Comparison of ENCODE assay signal across 8 mouse cellular contexts in the genomic region with DNA sequence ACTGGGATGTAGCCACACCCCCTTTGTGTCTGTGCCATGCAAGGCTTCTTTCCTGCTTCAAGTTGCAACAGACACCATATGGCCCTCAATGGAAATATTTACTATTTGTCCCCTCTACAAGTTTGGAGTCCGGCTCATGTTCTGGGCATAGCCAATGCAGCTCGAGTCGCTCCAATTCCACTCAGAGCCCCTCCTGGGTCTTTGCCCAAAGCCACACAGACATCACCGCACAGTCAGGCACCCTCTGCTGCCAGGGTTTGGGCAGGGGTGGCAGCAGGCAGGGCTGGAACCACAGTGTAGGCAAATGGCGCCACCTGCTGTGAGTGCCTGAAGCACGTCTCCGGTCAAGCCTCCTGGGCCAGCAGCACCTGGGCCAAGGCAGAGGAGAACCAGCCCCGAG. TPM values are rescaled to one million over a fixed set of nuclear protein-coding genes. Genes with fewer than 3 reads are reported as not detected.
DNase-seq lines count a peak whose midpoint lies in the region; ATAC-seq and TF ChIP-seq lines count a peak whose summit lies in the region.

No protein-coding gene starts in this region.

- peaks cover 10% of the 10 kb centered on the region for H3K27me3 ChIP-seq in CH12.LX (replicated peaks)
- H3K27me3 ChIP-seq in embryonic facial prominence, embryonic 15.5 days: no peaks in the 10 kb centered on the region
- no peaks in the 10 kb centered on the region for H3K27me3 ChIP-seq in lung, postnatal 0 days (replicated peaks; ENCODE audit: insufficient read depth, low read length)

- H3K36me3 ChIP-seq in CH12.LX (replicated peaks in 1 of 2; ENCODE audit: control insufficient read depth in 1 of 2, insufficient read depth in 1 of 2, low read length in 1 of 2): peaks cover 32 to 49% of the 10 kb centered on the region in 2 experiments
- H3K36me3 ChIP-seq in embryonic facial prominence, embryonic 15.5 days: peaks cover 21% of the 10 kb centered on the region
- H3K36me3 ChIP-seq in lung, postnatal 0 days (ENCODE audit: insufficient read depth, low read length): peaks cover 3% of the 10 kb centered on the region; the same call in 1 of the 2 replicates

- WGBS in bone marrow, adult 2 months: 18% methylated on average over 8 of the region's 8 CpGs
- WGBS in embryonic facial prominence, embryonic 15.5 days: 20% methylated on average over 8 of the region's 8 CpGs
- 17% methylated on average over 8 of the region's 8 CpGs for WGBS in lung, postnatal 0 days

- no peaks in the 10 kb centered on the region for H3K79me2 ChIP-seq in CH12.LX (replicated peaks; ENCODE audit: control insufficient read depth, extremely low read depth, insufficient read depth, poor library complexity, severe bottlenecking)

- peaks cover 5 to 11% of the 10 kb centered on the region in 2 experiments for H3K4me1 ChIP-seq in CH12.LX (ENCODE audit: control insufficient read depth in 1 of 2, insufficient read depth in 2 of 2)
- no peaks in the 10 kb centered on the region; the same call in 1 of the 2 replicates for H3K4me1 ChIP-seq in bone marrow, adult 2 months (ENCODE audit: control insufficient read depth, insufficient read depth, low read length)
- peaks cover 21% of the 10 kb centered on the region for H3K4me1 ChIP-seq in embryonic facial prominence, embryonic 15.5 days
- no peaks in the 10 kb centered on the region for H3K4me1 ChIP-seq in lung, postnatal 0 days (ENCODE audit: insufficient read depth, low read depth, low read length)

- peak in 1 of 2 experiments; percentile 98; a peak in 2 of 4 replicates for TF ChIP-seq CTCF in CH12.LX (conservative IDR thresholded peaks at IDR 0.05 in 1 of 2, IDR thresholded peaks at IDR 0.05 in 1 of 2; ENCODE audit: low read depth in 2 of 2, low read length in 2 of 2)
- TF ChIP-seq CTCF in bone marrow, adult 2 months (IDR thresholded peaks at IDR 0.05; ENCODE audit: control insufficient read depth, insufficient read depth, low read length): peak; percentile 90
- peak; percentile 89 for TF ChIP-seq CTCF in lung, postnatal 0 days (IDR thresholded peaks at IDR 0.05)

- dilution Hi-C loops in CH12.LX (cut with MboI; ENCODE audit: extremely low pct_ligation_motif_present, extremely low pct_unique_long_range_greater_than_20kb, low sequenced_read_pairs): no loop called here

- in situ Hi-C loops in CH12.LX (cut with MboI; ENCODE audit: low pct_ligation_motif_present, low pct_unique_long_range_greater_than_20kb, low sequenced_read_pairs): no loop called here

- no peak overlapping the region for H3K27ac ChIP-seq in CH12.LX (ENCODE audit: insufficient read depth, low read depth)
- H3K27ac ChIP-seq in bone marrow, adult 2 months (ENCODE audit: control insufficient read depth, insufficient read depth, low read depth, low read length, poor library complexity): no peak overlapping the region
- peak overlapping the region; percentile 58; the same call in 1 of the 2 replicates for H3K27ac ChIP-seq in embryonic facial prominence, embryonic 15.5 days (replicated peaks)
- H3K27ac ChIP-seq in lung, postnatal 0 days (ENCODE audit: low read length): no peak overlapping the region

- no peaks in the 10 kb centered on the region for H3K9me3 ChIP-seq in CH12.LX (replicated peaks; ENCODE audit: low read length)
- H3K9me3 ChIP-seq in embryonic facial prominence, embryonic 15.5 days (replicated peaks): no peaks in the 10 kb centered on the region
- H3K9me3 ChIP-seq in lung, postnatal 0 days (ENCODE audit: low read length): no peaks in the 10 kb centered on the region

- no peak overlapping the region for H3K9ac ChIP-seq in CH12.LX (ENCODE audit: insufficient read depth, low read depth)
- H3K9ac ChIP-seq in embryonic facial prominence, embryonic 15.5 days: no peak overlapping the region
- H3K9ac ChIP-seq in lung, postnatal 0 days (replicated peaks; ENCODE audit: low read depth): no peak overlapping the region

- TF ChIP-seq EP300 in CH12.LX (IDR thresholded peaks at IDR 0.05; ENCODE audit: low read length): no peak
- TF ChIP-seq EP300 in lung, postnatal 0 days (IDR thresholded peaks at IDR 0.05): no peak

- H3K4me3 ChIP-seq in CH12.LX (replicated peaks in 1 of 3; ENCODE audit: low read depth in 2 of 3, low read length in 2 of 3, poor library complexity in 1 of 3): no peak overlapping the region
- no peak overlapping the region for H3K4me3 ChIP-seq in bone marrow, adult 2 months (replicated peaks; ENCODE audit: control insufficient read depth, low read depth, low read length)
- H3K4me3 ChIP-seq in embryonic facial prominence, embryonic 15.5 days (replicated peaks): no peak overlapping the region
- no peak overlapping the region for H3K4me3 ChIP-seq in lung, postnatal 0 days (ENCODE audit: low read depth, low read length)

- ATAC-seq in embryonic facial prominence, embryonic 15.5 days (ENCODE audit: insufficient number of reproducible peaks, low FRiP score, low TSS enrichment, low read depth): peak; percentile 55; the same call in 1 of the 2 replicates
- ATAC-seq in lung, postnatal 0 days: peak; percentile 49; the same call in 1 of the 2 replicates

- TF ChIP-seq POLR2A in CH12.LX (IDR thresholded peaks at IDR 0.05; ENCODE audit: low read depth, low read length): no peak
- TF ChIP-seq POLR2A in bone marrow, adult 2 months (IDR thresholded peaks at IDR 0.05; ENCODE audit: borderline replicate concordance, control insufficient read depth, low read depth, low read length): no peak

- peak; percentile 86 for TF ChIP-seq RAD21 in CH12.LX (IDR thresholded peaks at IDR 0.05; ENCODE audit: low read depth, low read length)

- peak; percentile 43 for DNase-seq in CH12.LX (ENCODE audit: extremely low read depth)
- peak; percentile 81 for DNase-seq in heart, postnatal 4 days
- peak; percentile 61 for DNase-seq in layer of hippocampus, adult 9-11 months
- DNase-seq in lung, postnatal 0 days (ENCODE audit: low spot score): peak; percentile 62
- DNase-seq in ovary, postnatal 36 days (ENCODE audit: low spot score): peak; percentile 69
- peak; percentile 83 for DNase-seq in thymus, postnatal 4 days

- H3K4me2 ChIP-seq in CH12.LX (ENCODE audit: insufficient read depth, low read depth, poor library complexity, severe bottlenecking): no peak overlapping the region
- no peak overlapping the region for H3K4me2 ChIP-seq in embryonic facial prominence, embryonic 15.5 days (replicated peaks)
- H3K4me2 ChIP-seq in lung, postnatal 0 days (replicated peaks; ENCODE audit: low read depth, low read length): no peak overlapping the region

TF ChIP-seq in CH12.LX, 34 proteins besides CTCF, POLR2A, EP300 and RAD21:
- TF ChIP-seq ZC3H11A (IDR thresholded peaks at IDR 0.05; ENCODE audit: low read depth, low read length) (peak; percentile 66), SMC3 (IDR thresholded peaks at IDR 0.05; ENCODE audit: low read depth, low read length) (peak; percentile 99), TCF12 (IDR thresholded peaks at IDR 0.05; ENCODE audit: low read depth, low read length) (peak; percentile 43; the same call in 1 of the 2 replicates), ZMIZ1 (IDR thresholded peaks at IDR 0.05; ENCODE audit: low read depth, low read length) (no peak)

RNA-seq across cellular contexts. Expression of a gene that starts 11.8 kb away (rescaled TPM):
- total RNA-seq in CH12.LX (2012; rRNA removed) (45.5 and 49.3 TPM in 2 replicates), CH12.LX (2014; rRNA removed) (41.6 and 55.3 TPM in 2 replicates)
- 35.2 and 57.8 TPM in 2 replicates for polyA plus RNA-seq in CH12.LX (2012; ENCODE audit: insufficient read length, low read depth)
- polyA plus RNA-seq in bone marrow, adult 2 months (2011; ENCODE audit: insufficient read depth, insufficient read length, low replicate concordance, missing spikeins): 44.3 and 79.2 TPM in 2 replicates
- 58.7 and 59.5 TPM in 2 replicates for polyA plus RNA-seq in embryonic facial prominence, embryonic 15.5 days (2015; fragmentation: Nextera tagmentation; extraction: Ambion mirVana)
- total RNA-seq in heart, postnatal 4 days (2021): 10 to 100 TPM; 18.9 to 20.6 TPM
- 42.8 and 44.1 TPM in 2 replicates for polyA plus RNA-seq in lung, postnatal 0 days (2015; fragmentation: Nextera tagmentation; extraction: Ambion mirVana)

RNA-seq across cellular contexts. Expression of a gene that starts 41.2 kb away (rescaled TPM):
- total RNA-seq in CH12.LX (2012; rRNA removed) (0.08 TPM in 1 of 2 replicates, not detected in the other), CH12.LX (2014; rRNA removed) (not detected in 2 replicates)
- not detected in 2 replicates for polyA plus RNA-seq in CH12.LX (2012; ENCODE audit: insufficient read length, low read depth)
- 0.80 TPM in 1 of 2 replicates, not detected in the other for polyA plus RNA-seq in bone marrow, adult 2 months (2011; ENCODE audit: insufficient read depth, insufficient read length, low replicate concordance, missing spikeins)
- 0.83 and 1.0 TPM in 2 replicates for polyA plus RNA-seq in embryonic facial prominence, embryonic 15.5 days (2015; fragmentation: Nextera tagmentation; extraction: Ambion mirVana)
- under 1 TPM; 0.24 to 0.27 TPM for total RNA-seq in heart, postnatal 4 days (2021)
- 1.0 and 1.8 TPM in 2 replicates for polyA plus RNA-seq in lung, postnatal 0 days (2015; fragmentation: Nextera tagmentation; extraction: Ambion mirVana)

RNA-seq across cellular contexts. Expression of a gene that starts 50.5 kb away (rescaled TPM):
- 11.7 and 13.2 TPM in 2 replicates for total RNA-seq in CH12.LX (2012; rRNA removed)
- 9.0 and 9.6 TPM in 2 replicates for total RNA-seq in CH12.LX (2014; rRNA removed)
- 8.4 and 10.1 TPM in 2 replicates for polyA plus RNA-seq in CH12.LX (2012; ENCODE audit: insufficient read length, low read depth)
- 11.4 and 29.8 TPM in 2 replicates for polyA plus RNA-seq in bone marrow, adult 2 months (2011; ENCODE audit: insufficient read depth, insufficient read length, low replicate concordance, missing spikeins)
- polyA plus RNA-seq in embryonic facial prominence, embryonic 15.5 days (2015; fragmentation: Nextera tagmentation; extraction: Ambion mirVana): 86.4 and 91.3 TPM in 2 replicates
- total RNA-seq in heart, postnatal 4 days (2021): 10 to 100 TPM; 29.5 to 35.5 TPM
- 61.1 and 66.4 TPM in 2 replicates for polyA plus RNA-seq in lung, postnatal 0 days (2015; fragmentation: Nextera tagmentation; extraction: Ambion mirVana)
